23 mouse cellular contexts compared by ENCODE assay signal in genomic region chr14:13176149-13176548, GRCm38 (mm10).
DNase-seq lines count a peak whose midpoint lies in the region; ATAC-seq and TF ChIP-seq lines count a peak whose summit lies in the region.
"Had no signal": no experiment of that assay in that cellular context is flagged by ENCODE, and none has a peak within 500 bp of the region (broad histone marks: within the 10 kb centered on the region; RNA-seq: fewer than 3 reads in every experiment).

No protein-coding gene starts in this region.

- no peaks in the 10 kb centered on the region for H3K9me3 ChIP-seq in kidney, embryonic 14.5 days (ENCODE audit: control insufficient read depth, low read length)
- no peaks in the 10 kb centered on the region for H3K9me3 ChIP-seq in kidney, embryonic 15.5 days (replicated peaks)
- no peaks in the 10 kb centered on the region for H3K9me3 ChIP-seq in kidney, postnatal 0 days (replicated peaks; ENCODE audit: low read length)
- H3K9me3 ChIP-seq: G1E had no signal

- H3K27me3 ChIP-seq in kidney, embryonic 14.5 days (ENCODE audit: control insufficient read depth, insufficient read depth, low read length) = no peaks in the 10 kb centered on the region
- no peaks in the 10 kb centered on the region for H3K27me3 ChIP-seq in kidney, embryonic 15.5 days
- H3K27me3 ChIP-seq in kidney, postnatal 0 days (ENCODE audit: insufficient read depth, low read length) = no peaks in the 10 kb centered on the region
- H3K27me3 ChIP-seq: CH12.LX had no signal

- no peak overlapping the region for H3K4me3 ChIP-seq in kidney, embryonic 14.5 days (ENCODE audit: low read length)
- H3K4me3 ChIP-seq in kidney, embryonic 15.5 days (replicated peaks) = no peak overlapping the region
- H3K4me3 ChIP-seq in kidney, postnatal 0 days (replicated peaks; ENCODE audit: low read depth, low read length) = no peak overlapping the region

- peak; percentile 77; the same call in 1 of the 2 replicates for ATAC-seq in kidney, embryonic 14.5 days (ENCODE audit: low FRiP score, low TSS enrichment)
- peak; percentile 56 for ATAC-seq in kidney, embryonic 15.5 days (replicated peaks; ENCODE audit: low FRiP score)
- no peak; the same call in 1 of the 2 replicates for ATAC-seq in kidney, postnatal 0 days (replicated peaks; ENCODE audit: low FRiP score, low read depth)
- ATAC-seq: activated CD4-positive, CD25-positive, alpha-beta regulatory T cell, adult 4 months; CD4-positive, CD25-positive, alpha-beta regulatory T cell, adult 4 months; Patski had no signal

- WGBS in kidney, embryonic 14.5 days = 33% methylated on average over 3 of the region's 3 CpGs
- 16% methylated on average over 3 of the region's 3 CpGs for WGBS in kidney, embryonic 15.5 days
- 21% methylated on average over 3 of the region's 3 CpGs for WGBS in kidney, postnatal 0 days

- H3K4me2 ChIP-seq in kidney, embryonic 14.5 days (replicated peaks; ENCODE audit: low read depth, low read length) = no peak overlapping the region
- no peak overlapping the region for H3K4me2 ChIP-seq in kidney, embryonic 15.5 days
- H3K4me2 ChIP-seq in kidney, postnatal 0 days (ENCODE audit: low read length) = no peak overlapping the region

- no peak overlapping the region for H3K9ac ChIP-seq in kidney, embryonic 14.5 days (ENCODE audit: low read depth, low read length)
- H3K9ac ChIP-seq in kidney, embryonic 15.5 days = no peak overlapping the region
- H3K9ac ChIP-seq in kidney, postnatal 0 days (ENCODE audit: low read depth, low read length) = no peak overlapping the region

- no peaks in the 10 kb centered on the region for H3K36me3 ChIP-seq in kidney, embryonic 14.5 days (ENCODE audit: control insufficient read depth, insufficient read depth, low read length)
- no peaks in the 10 kb centered on the region for H3K36me3 ChIP-seq in kidney, embryonic 15.5 days
- no peaks in the 10 kb centered on the region for H3K36me3 ChIP-seq in kidney, postnatal 0 days (ENCODE audit: insufficient read depth, low read length)
- H3K36me3 ChIP-seq: G1E had no signal

- H3K27ac ChIP-seq in kidney, embryonic 14.5 days (ENCODE audit: low read depth, low read length) = no peak overlapping the region
- H3K27ac ChIP-seq in kidney, embryonic 15.5 days = no peak overlapping the region
- no peak overlapping the region for H3K27ac ChIP-seq in kidney, postnatal 0 days

- DNase-seq in kidney, postnatal 36 days = no peak
- DNase-seq in kidney, postnatal 4 days = no peak
- DNase-seq in kidney, postnatal 0 days (ENCODE audit: low spot score) = peak; percentile 69
- no peak for DNase-seq in kidney, adult 8-10 months
- peak; percentile 13 for DNase-seq in brain, adult 2 months (ENCODE audit: low read depth, low spot score)
- DNase-seq in cerebellum, adult 11 months = no peak
- DNase-seq: adrenal gland, adult 2 months; adrenal gland, adult 8-10 months; adrenal gland, postnatal 10 days; adrenal gland, postnatal 14 days; adrenal gland, postnatal 25 days; adrenal gland, postnatal 36 days; B cell, adult 2 months; cerebellum, adult 11-12 months; cerebellum, adult 18-20 months; cerebellum, adult 2 months had no signal

- no peak for TF ChIP-seq CTCF in kidney, postnatal 0 days (IDR thresholded peaks at IDR 0.05; ENCODE audit: low read depth)

- no peaks in the 10 kb centered on the region for H3K4me1 ChIP-seq in kidney, embryonic 14.5 days (ENCODE audit: control insufficient read depth, insufficient read depth, low read length)
- no peaks in the 10 kb centered on the region for H3K4me1 ChIP-seq in kidney, embryonic 15.5 days
- no peaks in the 10 kb centered on the region for H3K4me1 ChIP-seq in kidney, postnatal 0 days (replicated peaks; ENCODE audit: insufficient read depth, low read length)

Comparison
In these comparisons a context has a peak if more than half of its experiments do, and no peak if none do; other contexts are left out.
1. DNase-seq: peak in kidney, postnatal 0 days (single experiment) and brain, adult 2 months (single experiment); none in kidney, postnatal 36 days (0 of 2), kidney, postnatal 4 days (0 of 2), kidney, adult 8-10 months (0 of 2) and cerebellum, adult 11 months (single experiment).